Mouse (Mus musculus): ENCODE results near the gene Krt88. TPM values are rescaled to one million over a fixed set of nuclear protein-coding genes. Genes with fewer than 3 reads are reported as not detected.
A peak's percentile ranks its signal among the peaks of the same experiment; 100 is the strongest.

The Krt88 gene
- polyA plus RNA-seq, 1 experiment from 2014 or later: not detected

DNA sequence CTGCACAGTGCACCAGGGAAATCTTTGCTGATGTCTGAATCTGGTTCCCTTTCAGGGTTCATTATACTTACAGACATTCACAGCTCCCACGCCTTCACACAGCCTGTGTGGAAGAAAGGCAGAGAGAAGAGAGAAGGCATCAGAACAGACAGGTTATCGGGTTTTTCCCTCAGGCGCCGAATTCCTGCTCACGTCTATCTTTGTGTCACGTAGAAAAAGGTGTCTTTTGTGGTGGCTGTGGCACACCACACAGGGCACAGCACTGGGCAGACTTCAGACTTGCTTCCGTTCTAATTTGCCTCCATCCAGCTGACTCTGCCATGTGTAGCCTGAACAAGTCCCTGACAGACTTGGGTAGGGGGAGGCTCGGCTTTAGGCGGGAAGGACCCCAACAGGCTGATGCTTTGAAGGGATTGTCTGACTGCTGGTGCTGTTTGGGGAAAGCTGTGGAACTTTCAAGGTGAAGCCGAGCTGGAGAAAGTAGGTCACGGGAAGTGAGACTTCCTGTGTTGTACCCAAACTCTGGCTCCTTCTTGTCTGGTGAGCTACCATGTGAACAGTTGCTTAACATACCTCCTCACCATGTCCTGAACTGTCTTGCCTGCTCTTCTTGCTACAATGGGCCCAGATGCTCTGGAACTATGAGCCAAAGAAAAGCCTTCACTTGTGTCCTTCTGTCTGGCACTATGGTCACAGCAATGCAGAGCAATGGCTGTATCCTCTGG, 38.5 kb downstream of the Krt88 start:
- Histone ChIP-seq H3K36me3 (ENCODE audit: control insufficient read depth, insufficient read depth, low read length) (no peaks in the 10 kb centered on the region), H3K9ac (ENCODE audit: low read length) (no peak overlapping the region), H3K27me3 (ENCODE audit: control insufficient read depth, insufficient read depth, low read length) (no peaks in the 10 kb centered on the region), H3K4me3 (ENCODE audit: low read depth, low read length) (no peak overlapping the region), H3K4me2 (ENCODE audit: low read depth) (no peak overlapping the region), H3K27ac (ENCODE audit: low read depth, low read length) (no peak overlapping the region), H3K9me3 (ENCODE audit: control insufficient read depth, low read length) (no peaks in the 10 kb centered on the region), H3K4me1 (ENCODE audit: control insufficient read depth, insufficient read depth, low read length) (no peaks in the 10 kb centered on the region)
- ATAC-seq (ENCODE audit: insufficient read depth, low FRiP score, low TSS enrichment) (no peak), DNase-seq (ENCODE audit: low spot score) (no peak)
- WGBS: 84% methylated on average over 11 of the region's 11 CpGs

DNA sequence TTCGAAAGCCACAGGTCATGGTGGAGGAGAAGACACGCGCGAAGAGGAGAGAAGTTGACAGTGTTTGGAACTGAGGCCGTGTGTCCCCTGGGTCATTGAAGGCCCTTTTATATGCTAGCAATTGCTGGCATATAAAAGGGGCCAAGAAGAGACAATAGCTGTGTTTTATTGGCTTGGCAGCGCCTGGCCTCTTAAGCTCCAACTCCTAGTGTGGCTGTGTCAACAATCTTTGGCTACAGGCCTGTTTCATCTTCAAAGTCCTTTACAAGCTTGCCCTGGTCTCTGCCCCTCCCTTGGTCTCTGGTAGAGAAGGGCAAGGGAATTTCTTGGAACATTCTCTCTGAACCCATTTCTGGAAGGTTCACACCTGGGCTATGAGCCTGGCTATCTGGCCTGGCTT, 43.9 kb downstream of the Krt88 start, which contains the start of gene Krt83:
Gene Krt83 (minus strand): TSS at position 82 of the 400 bp plus-strand sequence.
- Histone ChIP-seq H3K27me3 (ENCODE audit: control insufficient read depth, insufficient read depth, low read length) (no peaks in the 10 kb centered on the region), H3K27ac (ENCODE audit: low read depth, low read length) (no peak within 1 kb of the TSS), H3K4me3 (ENCODE audit: low read depth, low read length) (no peak within 1 kb of the TSS), H3K9ac (ENCODE audit: low read length) (no peak within 1 kb of the TSS), H3K4me1 (ENCODE audit: control insufficient read depth, insufficient read depth, low read length) (no peaks in the 10 kb centered on the region), H3K4me2 (ENCODE audit: low read depth) (no peak within 1 kb of the TSS), H3K9me3 (ENCODE audit: control insufficient read depth, low read length) (no peaks in the 10 kb centered on the region), H3K36me3 (ENCODE audit: control insufficient read depth, insufficient read depth, low read length) (no peaks in the 10 kb centered on the region)
- DNase-seq (ENCODE audit: low spot score) (no peak), ATAC-seq (ENCODE audit: insufficient read depth, low FRiP score, low TSS enrichment) (no peak)
- 30% methylated on average over 6 of the region's 6 CpGs for WGBS

DNA sequence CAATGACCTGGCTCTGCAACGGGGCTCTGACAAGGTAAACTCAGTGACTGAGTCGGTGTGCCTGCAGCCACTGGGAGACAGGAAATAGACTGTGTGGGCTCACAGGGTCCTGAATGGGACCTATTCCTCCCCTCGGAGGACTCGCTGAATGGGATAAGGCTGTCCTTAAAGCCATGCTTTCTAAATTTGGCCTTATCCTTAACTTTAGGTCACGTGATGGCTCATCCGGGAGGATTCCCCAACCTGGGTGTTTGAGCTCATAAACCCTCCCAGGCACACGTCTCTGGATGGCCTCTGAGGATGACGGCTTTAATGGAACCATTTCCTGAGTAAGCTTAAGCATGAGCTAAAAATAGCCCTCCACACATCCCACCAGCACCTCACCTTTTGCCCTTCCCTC, 45.2 kb downstream of the Krt88 start:
- Histone ChIP-seq H3K9me3 (ENCODE audit: control insufficient read depth, low read length) (no peaks in the 10 kb centered on the region), H3K9ac (ENCODE audit: low read length) (no peak overlapping the region), H3K27ac (ENCODE audit: low read depth, low read length) (no peak overlapping the region), H3K4me3 (ENCODE audit: low read depth, low read length) (no peak overlapping the region), H3K36me3 (ENCODE audit: control insufficient read depth, insufficient read depth, low read length) (no peaks in the 10 kb centered on the region), H3K4me1 (ENCODE audit: control insufficient read depth, insufficient read depth, low read length) (no peaks in the 10 kb centered on the region), H3K4me2 (ENCODE audit: low read depth) (no peak overlapping the region), H3K27me3 (ENCODE audit: control insufficient read depth, insufficient read depth, low read length) (no peaks in the 10 kb centered on the region)
- WGBS: 53% methylated on average over 8 of the region's 8 CpGs
- ATAC-seq (ENCODE audit: insufficient read depth, low FRiP score, low TSS enrichment): no peak
- no peak for DNase-seq (ENCODE audit: low spot score)

DNA sequence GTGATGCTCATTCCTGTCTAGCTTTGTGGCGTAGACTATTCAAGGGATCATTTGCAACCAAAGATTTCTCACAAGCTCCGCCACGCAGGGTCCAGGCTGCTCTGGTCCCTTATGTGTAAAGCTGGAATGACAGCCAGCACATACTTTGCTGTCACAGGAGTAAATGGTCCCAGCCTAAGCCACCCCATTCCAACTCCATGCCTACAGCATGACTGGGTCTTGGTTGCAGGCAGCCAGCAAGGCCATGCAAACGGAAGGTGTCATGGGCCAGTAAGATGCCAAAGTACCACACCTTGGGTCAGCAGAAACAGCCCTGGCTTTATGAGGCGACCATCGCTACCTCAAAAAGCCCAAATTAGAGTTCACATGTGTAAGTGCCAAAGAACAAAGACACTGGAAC, 46.2 kb downstream of the Krt88 start:
- WGBS: 89% methylated on average over 6 of the region's 6 CpGs
- no peak overlapping the region for H3K4me3 ChIP-seq (ENCODE audit: low read depth, low read length)
- DNase-seq (ENCODE audit: low spot score) (no peak), ATAC-seq (ENCODE audit: insufficient read depth, low FRiP score, low TSS enrichment) (no peak)
- no peak overlapping the region for H3K4me2 ChIP-seq (ENCODE audit: low read depth)
- H3K9ac ChIP-seq (ENCODE audit: low read length): no peak overlapping the region
- no peaks in the 10 kb centered on the region for H3K9me3 ChIP-seq (ENCODE audit: control insufficient read depth, low read length)
- no peaks in the 10 kb centered on the region for H3K4me1 ChIP-seq (ENCODE audit: control insufficient read depth, insufficient read depth, low read length)
- no peaks in the 10 kb centered on the region for H3K36me3 ChIP-seq (ENCODE audit: control insufficient read depth, insufficient read depth, low read length)
- no peak overlapping the region for H3K27ac ChIP-seq (ENCODE audit: low read depth, low read length)
- no peaks in the 10 kb centered on the region for H3K27me3 ChIP-seq (ENCODE audit: control insufficient read depth, insufficient read depth, low read length)

DNA sequence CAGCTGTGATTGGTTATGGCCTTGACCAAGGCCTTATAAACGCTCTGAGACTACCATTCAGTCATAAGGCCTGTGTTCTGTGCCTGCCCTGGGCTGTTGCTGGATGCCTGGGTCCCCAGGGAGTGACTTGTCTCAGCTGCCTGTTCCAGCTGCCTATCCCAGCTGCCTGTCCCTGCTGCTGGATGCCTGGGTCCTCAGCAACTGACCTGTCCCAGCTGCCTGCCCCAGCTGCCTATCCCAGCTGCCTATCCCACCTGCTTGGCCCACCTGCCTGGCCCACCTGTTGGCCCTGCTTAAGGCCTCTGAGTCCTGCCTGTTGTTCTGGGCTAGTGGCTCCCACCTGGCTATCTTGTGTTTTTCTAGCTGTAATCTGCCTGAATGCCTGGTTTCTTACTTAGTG, 46.7 kb downstream of the Krt88 start:
- Histone ChIP-seq H3K4me2 (ENCODE audit: low read depth) (no peak overlapping the region), H3K27me3 (ENCODE audit: control insufficient read depth, insufficient read depth, low read length) (no peaks in the 10 kb centered on the region), H3K27ac (ENCODE audit: low read depth, low read length) (no peak overlapping the region), H3K4me1 (ENCODE audit: control insufficient read depth, insufficient read depth, low read length) (no peaks in the 10 kb centered on the region), H3K9ac (ENCODE audit: low read length) (no peak overlapping the region), H3K4me3 (ENCODE audit: low read depth, low read length) (no peak overlapping the region), H3K36me3 (ENCODE audit: control insufficient read depth, insufficient read depth, low read length) (no peaks in the 10 kb centered on the region), H3K9me3 (ENCODE audit: control insufficient read depth, low read length) (no peaks in the 10 kb centered on the region)
- peak; percentile 19 for DNase-seq (ENCODE audit: low spot score)
- WGBS: 43% methylated on average over 1 of the region's 1 CpGs
- ATAC-seq (ENCODE audit: insufficient read depth, low FRiP score, low TSS enrichment): no peak

DNA sequence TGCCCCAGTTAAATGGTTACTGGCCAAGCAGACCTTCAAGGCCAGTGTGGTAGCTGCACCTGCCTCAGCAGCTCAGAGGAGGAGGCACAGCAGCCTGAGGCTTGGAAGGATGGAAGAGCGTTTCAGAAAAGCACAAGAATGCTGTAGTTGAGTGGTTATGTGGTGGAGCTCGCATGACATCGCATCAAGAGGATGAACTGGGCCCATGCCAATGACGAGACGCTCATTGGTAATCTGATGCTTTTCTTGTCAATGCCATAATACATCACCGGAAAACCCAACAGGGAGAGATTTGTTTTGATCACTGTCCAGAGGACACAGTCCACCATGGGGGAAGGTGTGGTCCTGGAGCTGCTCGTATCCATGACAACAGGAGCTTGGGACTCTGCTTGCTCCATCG, 47.7 kb downstream of the Krt88 start:
- H3K27me3 ChIP-seq (ENCODE audit: control insufficient read depth, insufficient read depth, low read length): no peaks in the 10 kb centered on the region
- no peak overlapping the region for H3K4me2 ChIP-seq (ENCODE audit: low read depth)
- DNase-seq (ENCODE audit: low spot score) (no peak), ATAC-seq (ENCODE audit: insufficient read depth, low FRiP score, low TSS enrichment) (no peak)
- H3K4me1 ChIP-seq (ENCODE audit: control insufficient read depth, insufficient read depth, low read length): no peaks in the 10 kb centered on the region
- no peak overlapping the region for H3K27ac ChIP-seq (ENCODE audit: low read depth, low read length)
- no peak overlapping the region for H3K4me3 ChIP-seq (ENCODE audit: low read depth, low read length)
- no peaks in the 10 kb centered on the region for H3K36me3 ChIP-seq (ENCODE audit: control insufficient read depth, insufficient read depth, low read length)
- WGBS: 83% methylated on average over 8 of the region's 8 CpGs
- no peak overlapping the region for H3K9ac ChIP-seq (ENCODE audit: low read length)
- H3K9me3 ChIP-seq (ENCODE audit: control insufficient read depth, low read length): no peaks in the 10 kb centered on the region

DNA sequence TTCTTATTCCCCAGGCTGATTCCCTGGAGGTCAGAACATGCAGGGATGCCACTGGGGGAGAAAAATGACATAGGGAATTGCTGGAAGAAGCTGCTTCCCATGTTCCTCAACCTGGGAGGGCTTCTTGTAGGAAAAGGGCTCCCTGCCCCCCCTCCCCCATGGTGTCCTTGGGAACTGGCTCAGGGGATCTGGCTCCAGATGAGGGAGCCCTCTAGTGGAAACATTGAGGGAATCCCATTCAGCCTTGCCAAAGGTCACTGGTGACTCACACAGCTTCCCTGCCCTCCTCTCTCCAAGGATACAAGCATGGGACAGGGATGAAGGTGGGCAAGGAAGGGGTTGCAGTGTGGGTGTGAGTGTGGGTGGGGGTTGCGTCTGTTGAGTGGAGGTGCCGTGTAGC, 49.6 kb downstream of the Krt88 start:
- ATAC-seq (ENCODE audit: insufficient read depth, low FRiP score, low TSS enrichment) (no peak), DNase-seq (ENCODE audit: low spot score) (no peak)
- Histone ChIP-seq H3K27me3 (ENCODE audit: control insufficient read depth, insufficient read depth, low read length) (no peaks in the 10 kb centered on the region), H3K9me3 (ENCODE audit: control insufficient read depth, low read length) (no peaks in the 10 kb centered on the region), H3K4me1 (ENCODE audit: control insufficient read depth, insufficient read depth, low read length) (no peaks in the 10 kb centered on the region), H3K4me2 (ENCODE audit: low read depth) (no peak overlapping the region), H3K9ac (ENCODE audit: low read length) (no peak overlapping the region), H3K36me3 (ENCODE audit: control insufficient read depth, insufficient read depth, low read length) (no peaks in the 10 kb centered on the region), H3K4me3 (ENCODE audit: low read depth, low read length) (no peak overlapping the region), H3K27ac (ENCODE audit: low read depth, low read length) (no peak overlapping the region)
- 80% methylated on average over 2 of the region's 2 CpGs for WGBS

Other genes starting within 250 kb of the Krt88 start
- gene Grasp, start 223.6 kb upstream of the Krt88 start, polyA plus RNA-seq (2014; fragmentation: Nextera tagmentation; extraction: Ambion mirVana): 6.6 TPM in 2 replicates
- gene Nr4a1, start 193.5 kb upstream of the Krt88 start, polyA plus RNA-seq (2014; fragmentation: Nextera tagmentation; extraction: Ambion mirVana): 3.2 and 4.4 TPM in 2 replicates
- gene Atg101, start 163.5 kb upstream of the Krt88 start, polyA plus RNA-seq (2014; fragmentation: Nextera tagmentation; extraction: Ambion mirVana): 69.5 and 74.4 TPM in 2 replicates
- gene 6030408B16Rik, start 154.5 kb upstream of the Krt88 start, polyA plus RNA-seq (2014; fragmentation: Nextera tagmentation; extraction: Ambion mirVana): 0.33 and 0.42 TPM in 2 replicates
- not detected in 2 replicates for gene Krt80, start 77.6 kb upstream of the Krt88 start, polyA plus RNA-seq (2014; fragmentation: Nextera tagmentation; extraction: Ambion mirVana)
- 10.6 and 12.3 TPM in 2 replicates for gene Krt7, start 36.7 kb upstream of the Krt88 start, polyA plus RNA-seq (2014; fragmentation: Nextera tagmentation; extraction: Ambion mirVana)
- 0.41 TPM in 1 of 2 replicates, not detected in the other for gene Krt87, start 8.9 kb upstream of the Krt88 start, polyA plus RNA-seq (2014; fragmentation: Nextera tagmentation; extraction: Ambion mirVana)
- not detected in 2 replicates for gene Krt81, start 16.0 kb downstream of the Krt88 start, polyA plus RNA-seq (2014; fragmentation: Nextera tagmentation; extraction: Ambion mirVana)
- not detected in 2 replicates for gene Krt86, start 25.7 kb downstream of the Krt88 start, polyA plus RNA-seq (2014; fragmentation: Nextera tagmentation; extraction: Ambion mirVana)
- not detected in 2 replicates for gene Krt83, start 43.8 kb downstream of the Krt88 start, polyA plus RNA-seq (2014; fragmentation: Nextera tagmentation; extraction: Ambion mirVana)
- not detected in 2 replicates for gene Gm49425, start 69.5 kb downstream of the Krt88 start, polyA plus RNA-seq (2014; fragmentation: Nextera tagmentation; extraction: Ambion mirVana)
- not detected in 2 replicates for gene Krt84, start 85.1 kb downstream of the Krt88 start, polyA plus RNA-seq (2014; fragmentation: Nextera tagmentation; extraction: Ambion mirVana)
- gene Krt82, start 102.9 kb downstream of the Krt88 start, polyA plus RNA-seq (2014; fragmentation: Nextera tagmentation; extraction: Ambion mirVana): not detected in 2 replicates
- gene Krt90, start 115.2 kb downstream of the Krt88 start, polyA plus RNA-seq (2014; fragmentation: Nextera tagmentation; extraction: Ambion mirVana): 0.37 and 0.85 TPM in 2 replicates
- not detected in 2 replicates for gene Krt75, start 126.2 kb downstream of the Krt88 start, polyA plus RNA-seq (2014; fragmentation: Nextera tagmentation; extraction: Ambion mirVana)
- not detected in 2 replicates for gene Gm5414, start 180.4 kb downstream of the Krt88 start, polyA plus RNA-seq (2014; fragmentation: Nextera tagmentation; extraction: Ambion mirVana)
- not detected in 2 replicates for gene Gm5478, start 199.6 kb downstream of the Krt88 start, polyA plus RNA-seq (2014; fragmentation: Nextera tagmentation; extraction: Ambion mirVana)
- gene Krt6b, start 232.5 kb downstream of the Krt88 start, polyA plus RNA-seq (2014; fragmentation: Nextera tagmentation; extraction: Ambion mirVana): not detected in 2 replicates
- 0.09 TPM in 1 of 2 replicates, not detected in the other for gene Krt6a, start 246.6 kb downstream of the Krt88 start, polyA plus RNA-seq (2014; fragmentation: Nextera tagmentation; extraction: Ambion mirVana)

All from neural tube, embryonic 11.5 days (tissue).